Mouse (Mus musculus) liver, postnatal 0 days (tissue): Measurements from ENCODE around the gene Anks1b. TPM values are rescaled to one million over a fixed set of nuclear protein-coding genes. Genes with fewer than 3 reads are reported as not detected.

Experiments used
- ATAC-seq: fragments of 200-750 bp; cut with Nextera tagmentation; 2 replicates; pipeline ENCODE4 v1.8.0; 2017; ENCODE audit warnings: mild to moderate bottlenecking, moderate library complexity
- DNase-seq: peaks from one replicate; pipeline ENCODE4 v3.0.0-alpha.2; 2016
- H3K27ac ChIP-seq: fragments of 300-500 bp; sonication (generic); 2 replicates; pipeline ENCODE4 v1.5.1; 2014; ENCODE audit warnings: antibody characterized with exemption, moderate library complexity, mild to moderate bottlenecking, low read depth
- H3K27me3 ChIP-seq: fragments of 300-500 bp; sonication (generic); 2 replicates; pipeline ENCODE4 v1.6.1; 2014; ENCODE audit warnings: low read length, control low read depth, mixed read lengths; ENCODE audit not compliant: insufficient read depth
- H3K36me3 ChIP-seq: fragments of 300-500 bp; sonication (generic); replicated peaks from 2 replicates; pipeline ENCODE4 v1.6.1; 2014; ENCODE audit warnings: mild to moderate bottlenecking, control low read depth, low read length, moderate library complexity, mixed read lengths; ENCODE audit not compliant: insufficient read depth
- H3K4me1 ChIP-seq: fragments of 300-500 bp; sonication (generic); 2 replicates; pipeline ENCODE4 v1.6.1; 2014; ENCODE audit warnings: antibody characterized with exemption, mild to moderate bottlenecking, control low read depth; ENCODE audit not compliant: insufficient read depth
- H3K4me2 ChIP-seq: fragments of 300-500 bp; sonication (generic); 2 replicates; pipeline ENCODE4 v1.6.1; 2014; ENCODE audit warnings: low read depth, mild to moderate bottlenecking, low read length, moderate library complexity, mixed read lengths
- H3K4me3 ChIP-seq: fragments of 300-500 bp; sonication (generic); 2 replicates; pipeline ENCODE4 v1.5.1; 2014; ENCODE audit warnings: low read depth, low read length
- H3K9ac ChIP-seq: fragments of 300-500 bp; sonication (generic); replicated peaks from 2 replicates; pipeline ENCODE4 v1.6.1; 2014; ENCODE audit warnings: mild to moderate bottlenecking, moderate library complexity
- H3K9me3 ChIP-seq: fragments of 300-500 bp; sonication (generic); 2 replicates; pipeline ENCODE4 v1.6.1; 2016; ENCODE audit warnings: mild to moderate bottlenecking, control low read depth, low read length, mixed read lengths
- CTCF ChIP-seq: sonication (generic); IDR thresholded peaks from 2 replicates; pipeline ENCODE4 v1.5.1; 2016; ENCODE audit warnings: antibody characterized with exemption, low read depth
- EP300 ChIP-seq: IDR thresholded peaks from 2 replicates; pipeline ENCODE4 v1.6.1; 2016; ENCODE audit warnings: antibody characterized with exemption, low read depth, mild to moderate bottlenecking
- WGBS: fragments of 180-500 bp; shearing (Covaris S2); extraction: QIAGEN DNeasy Blood & Tissue Kit; methylation state at CpG from one replicate; pipeline ENCODE4 v1.1.7; 2014; ENCODE audit not compliant: insufficient replicate concordance; 5-methylcytosine and 5-hydroxymethylcytosine counted together
- polyA plus RNA-seq: library from polyadenylated mRNA; unstranded; fragments of >200 nt; fragmentation: Nextera tagmentation; extraction: Ambion mirVana; gene quantifications from 2 replicates; pipeline ENCODE4 v1.2.1, GENCODE M21; 2015

The Anks1b gene
- polyA plus RNA-seq, 1 experiment from 2014 or later, result not detected

- H3K9ac ChIP-seq, result no peak overlapping the region
- no peak overlapping the region for H3K4me2 ChIP-seq
- H3K4me1 ChIP-seq, result no peaks in the 10 kb centered on the region
- WGBS, result 73% methylated on average over 3 of the region's 3 CpGs
- H3K36me3 ChIP-seq, result no peaks in the 10 kb centered on the region
- no peaks in the 10 kb centered on the region for H3K9me3 ChIP-seq
- ATAC-seq (no peak), DNase-seq (no peak)
- no peak overlapping the region for H3K4me3 ChIP-seq
- no peak overlapping the region for H3K27ac ChIP-seq
- no peaks in the 10 kb centered on the region for H3K27me3 ChIP-seq
- TF ChIP-seq EP300, result no peak
- TF ChIP-seq CTCF, result no peak
Measured at GRCm38 (mm10) chr10:90116867-90117266, 243.6 kb downstream of the Anks1b start.

DNA sequence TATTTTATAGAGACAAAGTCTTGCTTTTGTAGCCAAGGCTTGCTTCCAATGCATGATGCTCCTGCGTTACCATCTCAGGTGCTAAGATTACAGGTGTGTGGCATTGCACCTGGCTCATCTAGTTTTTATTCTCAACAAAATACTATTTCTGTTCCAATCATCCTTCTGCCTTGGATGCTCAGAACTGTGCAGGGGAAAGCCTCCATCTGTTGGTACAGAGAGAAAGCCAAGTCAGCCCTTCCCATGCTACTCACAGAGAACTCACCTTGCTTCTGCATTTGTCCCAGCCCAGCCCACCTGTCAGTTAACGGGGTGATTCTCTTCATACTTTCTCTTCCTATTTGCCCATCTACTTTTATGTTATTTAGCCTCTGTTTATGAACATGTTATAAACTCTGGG is 244.5 kb downstream of the Anks1b start:
- no peak overlapping the region for H3K4me3 ChIP-seq
- no peaks in the 10 kb centered on the region for H3K27me3 ChIP-seq
- no peak overlapping the region for H3K9ac ChIP-seq
- H3K27ac ChIP-seq, result no peak overlapping the region
- no peak overlapping the region for H3K4me2 ChIP-seq
- 61% methylated on average over 2 of the region's 2 CpGs for WGBS
- no peaks in the 10 kb centered on the region for H3K36me3 ChIP-seq
- no peak for TF ChIP-seq EP300
- ATAC-seq (no peak), DNase-seq (no peak)
- H3K4me1 ChIP-seq, result no peaks in the 10 kb centered on the region
- no peaks in the 10 kb centered on the region for H3K9me3 ChIP-seq

- Histone ChIP-seq H3K9ac (no peak overlapping the region), H3K4me3 (no peak overlapping the region), H3K27ac (no peak overlapping the region), H3K9me3 (no peaks in the 10 kb centered on the region), H3K36me3 (no peaks in the 10 kb centered on the region), H3K4me1 (no peaks in the 10 kb centered on the region), H3K4me2 (no peak overlapping the region), H3K27me3 (no peaks in the 10 kb centered on the region)
- DNase-seq, result no peak
- no peak for TF ChIP-seq CTCF
- no peak for TF ChIP-seq EP300
- no peak for ATAC-seq
Measured at GRCm38 (mm10) chr10:90137538-90137937, 264.2 kb downstream of the Anks1b start.

GRCm38 (mm10) chr10:90140947-90141346 is 267.6 kb downstream of the Anks1b start:
- Histone ChIP-seq H3K27me3 (no peaks in the 10 kb centered on the region), H3K4me1 (no peaks in the 10 kb centered on the region), H3K9ac (no peak overlapping the region), H3K27ac (no peak overlapping the region), H3K4me2 (no peak overlapping the region), H3K36me3 (no peaks in the 10 kb centered on the region), H3K4me3 (no peak overlapping the region), H3K9me3 (no peaks in the 10 kb centered on the region)
- ATAC-seq, result no peak
- DNase-seq, result no peak
- no peak for TF ChIP-seq EP300
- TF ChIP-seq CTCF, result no peak

DNA sequence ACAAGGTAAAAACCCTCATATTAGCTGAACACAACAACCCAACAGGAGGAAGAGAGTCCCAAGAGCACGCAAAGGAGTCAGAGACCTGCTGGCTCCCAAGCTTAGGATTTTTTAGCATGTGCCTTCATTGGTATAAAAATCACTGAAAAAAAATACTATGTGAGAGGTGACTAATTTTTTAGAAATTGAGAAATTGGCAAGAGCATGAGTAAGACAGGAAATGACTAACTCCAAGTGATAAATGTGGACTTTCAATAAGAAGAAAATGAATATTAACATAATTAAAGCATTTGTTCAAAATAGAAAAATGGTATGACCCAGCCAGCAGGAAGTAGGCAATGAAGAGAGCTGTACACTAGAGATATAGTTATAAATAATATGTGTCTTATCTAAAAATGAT is 271.1 kb downstream of the Anks1b start:
- Histone ChIP-seq H3K4me2 (no peak overlapping the region), H3K27ac (no peak overlapping the region), H3K36me3 (no peaks in the 10 kb centered on the region), H3K9me3 (0 out of 2 replicates have a peak, but pooled peaks cover 3% of the 10 kb centered on the region), H3K9ac (no peak overlapping the region), H3K4me3 (no peak overlapping the region), H3K4me1 (no peaks in the 10 kb centered on the region), H3K27me3 (no peaks in the 10 kb centered on the region)
- DNase-seq, result no peak
- TF ChIP-seq CTCF, result no peak
- no peak for TF ChIP-seq EP300
- WGBS, result 77% methylated on average over 1 of the region's 1 CpGs
- ATAC-seq, result no peak

- H3K4me1 ChIP-seq, result no peaks in the 10 kb centered on the region
- H3K4me3 ChIP-seq, result no peak overlapping the region
- no peak overlapping the region for H3K4me2 ChIP-seq
- H3K9ac ChIP-seq, result no peak overlapping the region
- no peak overlapping the region for H3K27ac ChIP-seq
- no peak for TF ChIP-seq EP300
- TF ChIP-seq CTCF, result no peak
- DNase-seq (no peak), ATAC-seq (no peak)
- H3K9me3 ChIP-seq, result 0 out of 2 replicates have a peak, but pooled peaks cover 3% of the 10 kb centered on the region
- no peaks in the 10 kb centered on the region for H3K27me3 ChIP-seq
- no peaks in the 10 kb centered on the region for H3K36me3 ChIP-seq
Measured at GRCm38 (mm10) chr10:90151510-90151909, 278.2 kb downstream of the Anks1b start.

GRCm38 (mm10) chr10:90169941-90170580 is 296.8 kb downstream of the Anks1b start:
- DNase-seq (no peak), ATAC-seq (no peak)
- no peak for TF ChIP-seq EP300
- TF ChIP-seq CTCF, result no peak
- Histone ChIP-seq H3K9ac (no peak overlapping the region), H3K27ac (no peak overlapping the region), H3K36me3 (no peaks in the 10 kb centered on the region), H3K27me3 (no peaks in the 10 kb centered on the region), H3K4me1 (no peaks in the 10 kb centered on the region), H3K4me3 (no peak overlapping the region), H3K9me3 (no peaks in the 10 kb centered on the region), H3K4me2 (no peak overlapping the region)
- WGBS, result 53% methylated on average over 6 of the region's 6 CpGs
